Mouse (Mus musculus) left cerebral cortex, adult 2 months (tissue): ENCODE data around the gene Ccnt2. TPM values are rescaled to one million over a fixed set of nuclear protein-coding genes. Genes with fewer than 3 reads are reported as not detected.
A peak's percentile ranks its signal among the peaks of the same experiment; 100 is the strongest.

Experiments
- DNase-seq, 2 experiments: peaks; one replicate each; pipeline ENCODE4 v3.0.0; 2021 to 2022; ENCODE audit warnings: low spot score in 2 of 2, mixed read lengths in 1 of 2; ENCODE audit errors: extremely low spot score in 1 of 2
- H3K27ac ChIP-seq: fragments of 200-600 bp; 2 replicates; pipeline ENCODE4 v1.8.1; 2022
- H3K4me3 ChIP-seq: fragments of 200-600 bp; 2 replicates; pipeline ENCODE4 v1.8.1; 2022
- CTCF ChIP-seq: fragments of 200-600 bp; IDR thresholded peaks from 2 replicates; pipeline ENCODE4 v1.8.1; 2022; ENCODE audit warnings: antibody characterized with exemption, mild to moderate bottlenecking, moderate library complexity
- intact Hi-C: fragments of 180-260 bp; cut with DNase I; formaldehyde crosslinking; loops from one replicate; pipeline ENCODE4 v1.15.1; 2025
- total RNA-seq, 2 experiments: library from RNA; stranded (reverse); gene quantifications; 2 replicates each; pipeline ENCODE4 v1.2.3; 2021

The Ccnt2 gene
- total RNA-seq, 2 experiments from 2014 or later, result 69.9 to 70.1 TPM

DNA sequence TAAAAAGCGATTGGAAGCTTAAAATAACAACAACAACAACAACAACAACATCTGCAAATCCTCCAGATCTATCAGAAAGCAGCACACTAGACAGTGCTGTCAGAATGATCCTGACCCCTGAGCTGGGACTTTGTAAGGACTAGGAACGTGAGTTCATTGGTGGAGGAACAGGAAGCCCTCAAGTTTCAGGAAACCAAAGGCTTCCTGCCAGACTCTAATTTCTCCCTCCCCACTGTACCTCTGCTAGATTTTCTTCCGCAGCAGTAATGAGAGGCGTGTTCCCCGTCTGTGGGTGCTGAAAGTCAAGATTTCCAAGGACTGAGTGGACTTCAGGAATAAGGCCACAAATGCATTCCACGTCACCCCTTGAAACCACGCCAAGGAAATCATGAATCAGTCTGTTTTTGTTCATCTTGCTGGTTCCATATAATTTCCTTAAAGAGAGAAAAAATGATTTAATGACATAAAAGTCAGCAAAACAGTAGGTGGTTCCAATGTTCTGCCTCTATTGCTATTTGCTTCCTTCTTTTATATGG, 76.2 kb downstream of the Ccnt2 start:
- no peak for TF ChIP-seq CTCF
- intact Hi-C loops, result no loop called here
- DNase-seq, result no peak
- no peak overlapping the region for H3K27ac ChIP-seq
- H3K4me3 ChIP-seq, result no peak overlapping the region

DNA sequence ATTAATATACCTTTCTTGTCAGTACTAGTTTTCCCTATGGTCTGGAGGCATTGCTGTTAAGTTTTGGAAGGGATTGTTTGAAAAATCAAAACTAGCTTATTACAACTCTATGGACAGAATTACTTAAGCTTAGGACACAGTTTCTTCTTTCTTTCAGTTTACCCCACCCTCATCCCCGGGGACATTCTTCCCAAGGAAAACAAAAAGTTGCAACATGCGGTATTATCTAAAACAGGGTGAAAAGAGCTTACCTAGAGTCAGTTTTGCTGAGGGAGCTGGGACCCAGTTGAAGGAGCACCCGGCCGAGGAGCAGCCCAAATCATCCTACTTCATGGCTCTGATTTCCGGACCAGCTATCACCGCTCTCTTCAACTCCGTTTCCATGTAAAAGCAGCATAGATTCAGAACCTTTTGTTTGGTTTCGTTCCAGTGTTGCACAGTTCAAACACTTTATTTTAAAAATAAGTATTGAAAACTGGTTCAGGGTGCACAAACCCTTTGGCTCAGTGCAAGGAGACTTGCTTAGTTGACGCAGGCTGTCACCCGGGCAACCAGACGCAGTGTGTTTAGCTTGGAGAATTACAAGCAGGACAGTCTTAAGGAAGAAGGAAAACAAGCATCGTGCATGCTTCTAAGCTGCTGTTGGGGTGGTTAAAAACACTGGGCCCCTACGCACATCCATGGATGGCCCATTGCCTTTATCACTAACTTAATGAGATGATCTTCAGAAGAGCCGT, 80.7 kb downstream of the Ccnt2 start, which contains the start of gene Map3k19:
Gene Map3k19 (minus strand): TSS at position 546 of the 737 bp plus-strand sequence.
- peak; percentile 32 to 50 for DNase-seq
- peak within 1 kb of the TSS; percentile 30 for H3K4me3 ChIP-seq
- intact Hi-C loops, result no loop called here
- no peak for TF ChIP-seq CTCF
- H3K27ac ChIP-seq, result peak within 1 kb of the TSS; percentile 60; the same call in 1 of the 2 replicates

Other genes starting within 250 kb of the Ccnt2 start
- 10 to 100 TPM; 18.0 to 20.0 TPM for gene Tmem163, start 94.6 kb upstream of the Ccnt2 start, total RNA-seq
- gene Acmsd, start 44.8 kb upstream of the Ccnt2 start, total RNA-seq, result not detected
- gene Map3k19, start 80.9 kb downstream of the Ccnt2 start, total RNA-seq, result 10 to 100 TPM in 1 of 2 experiments, 1 to 10 TPM in 1; 7.7 to 10.2 TPM
- 10 to 100 TPM; 75.8 to 83.6 TPM for gene Rab3gap1, start 94.6 kb downstream of the Ccnt2 start, total RNA-seq